Comparison of ENCODE assay signal across 8 mouse cellular contexts in the genomic region with DNA sequence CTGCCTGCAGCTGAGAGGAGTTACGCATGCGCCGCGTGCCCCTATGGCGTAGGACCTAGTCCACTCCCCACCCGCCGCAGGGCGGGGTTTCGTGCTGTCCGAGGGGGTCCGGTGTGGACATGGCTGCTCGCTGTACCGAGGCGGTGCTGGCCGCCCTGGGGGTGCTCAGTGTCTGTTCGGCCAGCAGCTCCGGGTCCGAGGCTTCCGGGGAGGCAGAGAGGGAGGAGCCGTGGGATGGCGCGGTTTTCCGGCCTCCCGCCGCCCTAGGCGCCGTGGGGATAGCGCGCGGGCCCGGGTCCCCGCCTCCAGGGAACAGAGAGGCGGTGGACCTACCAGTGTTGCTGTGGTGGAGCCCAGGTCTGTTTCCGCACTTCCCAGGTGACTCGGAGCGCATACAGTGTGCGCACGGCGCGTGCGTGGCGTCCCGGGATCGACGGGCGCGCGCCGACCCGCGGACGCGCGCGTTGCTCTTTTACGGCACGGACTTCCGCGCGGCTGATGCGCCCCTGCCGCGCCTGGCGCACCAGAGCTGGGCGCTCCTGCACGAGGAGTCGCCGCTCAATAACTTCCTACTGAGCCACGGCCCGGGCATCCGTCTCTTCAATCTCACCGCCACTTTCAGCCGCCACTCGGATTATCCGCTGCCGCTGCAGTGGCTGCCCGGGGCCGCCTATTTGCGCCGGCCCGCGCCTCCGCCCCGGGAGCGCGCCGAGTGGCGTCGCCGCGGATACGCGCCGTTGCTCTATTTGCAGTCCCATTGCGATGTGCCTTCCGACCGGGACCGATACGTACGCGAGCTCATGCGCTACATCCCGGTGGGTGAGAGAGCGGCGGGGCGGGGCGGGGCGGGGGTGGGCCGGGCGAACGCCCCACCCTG. TPM values are rescaled to one million over a fixed set of nuclear protein-coding genes. Genes with fewer than 3 reads are reported as not detected.
DNase-seq lines count a peak whose midpoint lies in the region; ATAC-seq and TF ChIP-seq lines count a peak whose summit lies in the region.

A gene (plus strand): TSS at position 85 of the 877 bp plus-strand sequence.

- H3K9me3 ChIP-seq in heart, embryonic 10.5 days = no peaks in the 10 kb centered on the region
- H3K9me3 ChIP-seq in kidney, embryonic 15.5 days (replicated peaks) = no peaks in the 10 kb centered on the region

- peaks cover 62% of the 10 kb centered on the region for H3K36me3 ChIP-seq in heart, embryonic 10.5 days
- H3K36me3 ChIP-seq in kidney, embryonic 15.5 days = peaks cover 64% of the 10 kb centered on the region

- peak within 1 kb of the TSS; percentile 50 for H3K4me3 ChIP-seq in embryonic fibroblast, embryonic 13.5 days (ENCODE audit: insufficient read depth, low read length)
- peak within 1 kb of the TSS; percentile 81 for H3K4me3 ChIP-seq in heart, embryonic 10.5 days
- peak within 1 kb of the TSS; percentile 96 for H3K4me3 ChIP-seq in kidney, embryonic 15.5 days (replicated peaks)

- peak within 1 kb of the TSS; percentile 96 for H3K9ac ChIP-seq in kidney, embryonic 15.5 days

- H3K27ac ChIP-seq in embryonic fibroblast, embryonic 13.5 days (ENCODE audit: insufficient read depth, low read length) = peak within 1 kb of the TSS; percentile 80
- peak within 1 kb of the TSS; percentile 96 for H3K27ac ChIP-seq in heart, embryonic 10.5 days
- peak within 1 kb of the TSS; percentile 100 for H3K27ac ChIP-seq in kidney, embryonic 15.5 days

- under 1% methylated on average over 111 of the region's 111 CpGs for WGBS in heart, embryonic 10.5 days
- under 1% methylated on average over 111 of the region's 111 CpGs for WGBS in kidney, embryonic 15.5 days

- peak; percentile 95 for ATAC-seq in kidney, embryonic 15.5 days (replicated peaks; ENCODE audit: low FRiP score)

- H3K27me3 ChIP-seq in heart, embryonic 10.5 days (ENCODE audit: insufficient read depth, poor library complexity, severe bottlenecking) = no peaks in the 10 kb centered on the region
- no peaks in the 10 kb centered on the region for H3K27me3 ChIP-seq in kidney, embryonic 15.5 days

- no peak for TF ChIP-seq CTCF in embryonic fibroblast, embryonic 13.5 days (IDR thresholded peaks at IDR 0.05; ENCODE audit: borderline replicate concordance, insufficient read depth, low read length)

- H3K4me1 ChIP-seq in embryonic fibroblast, embryonic 13.5 days (ENCODE audit: control insufficient read depth, insufficient read depth, low read length) = peaks cover 5% of the 10 kb centered on the region
- H3K4me1 ChIP-seq in heart, embryonic 10.5 days = peaks cover 53% of the 10 kb centered on the region
- peaks cover 56% of the 10 kb centered on the region for H3K4me1 ChIP-seq in kidney, embryonic 15.5 days

- DNase-seq in B cell, adult 2 months = peak; percentile 80 to 83
- peak; percentile 94 for DNase-seq in brain, adult 2 months (ENCODE audit: low read depth, low spot score)
- DNase-seq in heart, embryonic 10.5 days (ENCODE audit: low spot score) = peak; percentile 95
- peak; percentile 89 for DNase-seq in liver
- peak; percentile 17 to 57 for DNase-seq in monocyte, adult 2 months (ENCODE audit: low read depth in 1 of 2, low spot score in 2 of 2)
- peak; percentile 70 to 72 for DNase-seq in spleen, postnatal 14 days (ENCODE audit: low spot score in 2 of 2)

- peak; percentile 75 for TF ChIP-seq POLR2A in embryonic fibroblast, embryonic 13.5 days (IDR thresholded peaks at IDR 0.05; ENCODE audit: low read depth, low read length)

- H3K4me2 ChIP-seq in kidney, embryonic 15.5 days = peak within 1 kb of the TSS; percentile 78

RNA-seq across cellular contexts. Expression of the gene that starts here (rescaled TPM):
- polyA plus RNA-seq in embryonic fibroblast, embryonic 13.5 days (2011; ENCODE audit: insufficient read length, low read depth, missing spikeins) = 14.5 and 24.4 TPM in 2 replicates
- polyA plus RNA-seq in heart, embryonic 10.5 days (2016; fragmentation: Nextera tagmentation; extraction: Ambion mirVana) = 18.4 and 19.5 TPM in 2 replicates
- 28.5 and 29.2 TPM in 2 replicates for polyA plus RNA-seq in kidney, embryonic 15.5 days (2015; fragmentation: Nextera tagmentation; extraction: Ambion mirVana)

Comparison
In these comparisons a context has a peak if more than half of its experiments do, and no peak if none do; other contexts are left out.
1. Peak in every context shown above with its lines: DNase-seq, ATAC-seq, H3K4me3 ChIP-seq and H3K27ac ChIP-seq.
2. DNase-seq: peak in every context shown above with its lines; median percentile 95 in heart, embryonic 10.5 days; 94 in brain, adult 2 months; 89 in liver; 82 in B cell, adult 2 months; 71 in spleen, postnatal 14 days; 37 in monocyte, adult 2 months.